Mouse (Mus musculus) lung, postnatal 0 days (tissue): Measurements from ENCODE around the gene Primpol. TPM values are rescaled to one million over a fixed set of nuclear protein-coding genes. Genes with fewer than 3 reads are reported as not detected.
A peak's percentile ranks its signal among the peaks of the same experiment; 100 is the strongest.

Experiments used
- ATAC-seq: fragments of 200-750 bp; cut with Nextera tagmentation; 2 replicates; pipeline ENCODE4 v1.8.0; 2017; ENCODE audit warnings: moderate library complexity
- DNase-seq: peaks from one replicate; pipeline ENCODE4 v3.0.0-alpha.2; 2016; ENCODE audit warnings: low spot score
- H3K27ac ChIP-seq: fragments of 300-500 bp; sonication (generic); 2 replicates; pipeline ENCODE4 v1.5.1; 2014; ENCODE audit warnings: antibody characterized with exemption, mild to moderate bottlenecking, low read length, mixed read lengths
- H3K27me3 ChIP-seq: fragments of 300-500 bp; sonication (generic); replicated peaks from 2 replicates; pipeline ENCODE4 v1.6.1; 2014; ENCODE audit warnings: low read length, mixed read lengths; ENCODE audit not compliant: insufficient read depth
- H3K36me3 ChIP-seq: fragments of 300-500 bp; sonication (generic); 2 replicates; pipeline ENCODE4 v1.6.1; 2014; ENCODE audit warnings: low read length, mixed read lengths; ENCODE audit not compliant: insufficient read depth
- H3K4me1 ChIP-seq: fragments of 300-500 bp; sonication (generic); 2 replicates; pipeline ENCODE4 v1.6.1; 2014; ENCODE audit warnings: antibody characterized with exemption, low read depth, low read length, mixed read lengths; ENCODE audit not compliant: insufficient read depth
- H3K4me2 ChIP-seq: fragments of 300-500 bp; sonication (generic); replicated peaks from 2 replicates; pipeline ENCODE4 v1.6.1; 2014; ENCODE audit warnings: low read depth, mild to moderate bottlenecking, low read length, moderate library complexity, mixed read lengths
- H3K4me3 ChIP-seq: fragments of 300-500 bp; sonication (generic); 2 replicates; pipeline ENCODE4 v1.5.1; 2014; ENCODE audit warnings: low read depth, low read length
- H3K9ac ChIP-seq: fragments of 300-500 bp; sonication (generic); replicated peaks from 2 replicates; pipeline ENCODE4 v1.6.1; 2014; ENCODE audit warnings: low read depth, mild to moderate bottlenecking
- H3K9me3 ChIP-seq: fragments of 300-500 bp; sonication (generic); 2 replicates; pipeline ENCODE4 v1.6.1; 2016; ENCODE audit warnings: low read length, mixed read lengths
- CTCF ChIP-seq: IDR thresholded peaks from 2 replicates; pipeline ENCODE4 v1.5.1; 2016; ENCODE audit warnings: antibody characterized with exemption, mild to moderate bottlenecking
- EP300 ChIP-seq: IDR thresholded peaks from 2 replicates; pipeline ENCODE4 v1.6.1; 2016; ENCODE audit warnings: antibody characterized with exemption, mild to moderate bottlenecking, control low read depth
- WGBS: fragments of 180-500 bp; shearing (Covaris S2); extraction: QIAGEN DNeasy Blood & Tissue Kit; methylation state at CpG from one replicate; pipeline ENCODE4 v1.1.7; 2014; 5-methylcytosine and 5-hydroxymethylcytosine counted together
- polyA plus RNA-seq: library from polyadenylated mRNA; unstranded; fragments of >200 nt; fragmentation: Nextera tagmentation; extraction: Ambion mirVana; gene quantifications from 2 replicates; pipeline ENCODE4 v1.2.1, GENCODE M21; 2015

The Primpol gene
- polyA plus RNA-seq, 1 experiment from 2014 or later: 3.7 TPM

DNA sequence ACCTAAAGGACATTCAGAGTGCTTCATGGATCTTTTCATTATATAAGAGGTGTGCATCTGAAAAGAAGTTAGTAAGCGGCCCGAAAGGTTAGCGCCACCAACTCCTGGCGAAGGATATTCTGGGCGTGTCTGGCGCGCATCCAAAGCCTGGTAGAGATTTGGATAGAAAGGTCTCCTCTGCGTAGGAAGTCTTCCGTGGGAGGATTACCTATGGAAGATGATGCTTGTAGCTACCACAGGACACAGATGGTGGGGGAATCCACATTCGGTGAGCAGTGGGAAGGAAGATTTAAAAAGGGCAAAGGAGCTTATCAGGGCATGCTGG is 64.6 kb downstream of the Primpol start:
- no peak overlapping the region for H3K27ac ChIP-seq
- H3K36me3 ChIP-seq: no peaks in the 10 kb centered on the region
- peak overlapping the region; percentile 35 for H3K9ac ChIP-seq
- peak overlapping the region; percentile 76 for H3K4me2 ChIP-seq
- DNase-seq: no peak
- under 1% methylated on average over 10 of the region's 10 CpGs for WGBS
- ATAC-seq: no peak
- no peaks in the 10 kb centered on the region for H3K27me3 ChIP-seq
- H3K4me1 ChIP-seq: peaks cover 7% of the 10 kb centered on the region; the same call in 1 of the 2 replicates
- no peak for TF ChIP-seq CTCF
- no peak for TF ChIP-seq EP300
- H3K4me3 ChIP-seq: peak overlapping the region; percentile 55
- no peaks in the 10 kb centered on the region for H3K9me3 ChIP-seq

- Histone ChIP-seq H3K4me2 (peak within 1 kb of the TSS; percentile 76), H3K4me3 (peak within 1 kb of the TSS; percentile 55), H3K36me3 (no peaks in the 10 kb centered on the region), H3K4me1 (peaks cover 7% of the 10 kb centered on the region; the same call in 1 of the 2 replicates), H3K9me3 (no peaks in the 10 kb centered on the region), H3K27me3 (no peaks in the 10 kb centered on the region), H3K9ac (peak within 1 kb of the TSS; percentile 35), H3K27ac (no peak within 1 kb of the TSS)
- DNase-seq (peak; percentile 100), ATAC-seq (peak; percentile 97)
- TF ChIP-seq EP300 (peak; percentile 76), CTCF (no peak)
- WGBS: under 1% methylated on average over 50 of the region's 50 CpGs
Observed at GRCm38 (mm10) chr8:46551615-46552440, 65.2 kb downstream of the Primpol start, which contains the start of gene Cenpu. Cenpu (plus strand) TSS chr8:46552028.

- ATAC-seq (no peak), DNase-seq (peak; percentile 44)
- Histone ChIP-seq H3K4me1 (peaks cover 10% of the 10 kb centered on the region; the same call in 1 of the 2 replicates), H3K4me3 (no peak overlapping the region), H3K4me2 (peak overlapping the region; percentile 57), H3K9me3 (no peaks in the 10 kb centered on the region), H3K36me3 (no peaks in the 10 kb centered on the region), H3K27me3 (no peaks in the 10 kb centered on the region), H3K9ac (no peak overlapping the region), H3K27ac (no peak overlapping the region)
- WGBS: 24% methylated on average over 4 of the region's 4 CpGs
- no peak for TF ChIP-seq CTCF
- no peak for TF ChIP-seq EP300
Observed at GRCm38 (mm10) chr8:46551029-46551428, 66.0 kb downstream of the Primpol start.

DNA sequence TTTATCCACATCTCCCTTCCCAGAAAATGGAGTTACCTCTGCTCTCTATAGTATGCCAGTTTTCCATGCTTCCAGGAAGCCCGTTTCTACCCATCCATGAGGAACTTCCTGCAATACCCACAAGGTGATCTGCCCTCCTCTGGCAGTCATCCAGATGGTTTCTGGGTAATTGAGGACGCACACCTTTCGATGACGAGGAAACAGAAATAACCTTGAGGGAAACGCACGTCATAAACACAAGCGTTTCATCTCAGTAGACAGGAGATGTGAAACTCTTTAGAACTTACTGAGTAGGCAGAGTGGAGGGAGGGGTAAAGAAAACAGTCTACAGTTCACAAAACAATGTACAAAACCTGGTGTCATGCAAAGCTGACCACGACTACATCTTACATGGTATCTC is 67.0 kb downstream of the Primpol start:
- 69% methylated on average over 8 of the region's 8 CpGs for WGBS
- Histone ChIP-seq H3K27me3 (no peaks in the 10 kb centered on the region), H3K4me1 (peaks cover 10% of the 10 kb centered on the region; the same call in 1 of the 2 replicates), H3K4me3 (no peak overlapping the region), H3K4me2 (no peak overlapping the region), H3K9me3 (no peaks in the 10 kb centered on the region), H3K36me3 (no peaks in the 10 kb centered on the region), H3K9ac (no peak overlapping the region), H3K27ac (no peak overlapping the region)
- ATAC-seq: no peak
- TF ChIP-seq EP300 (no peak), CTCF (no peak)
- DNase-seq: no peak

GRCm38 (mm10) chr8:46547245-46547644 is 69.8 kb downstream of the Primpol start:
- Histone ChIP-seq H3K36me3 (no peaks in the 10 kb centered on the region), H3K27ac (no peak overlapping the region), H3K4me2 (no peak overlapping the region), H3K9me3 (no peaks in the 10 kb centered on the region), H3K27me3 (no peaks in the 10 kb centered on the region), H3K9ac (no peak overlapping the region), H3K4me3 (no peak overlapping the region), H3K4me1 (peaks cover 4% of the 10 kb centered on the region; the same call in 1 of the 2 replicates)
- TF ChIP-seq EP300: no peak
- TF ChIP-seq CTCF: peak; percentile 89
- DNase-seq (peak; percentile 95), ATAC-seq (peak; percentile 4)
- WGBS: 16% methylated on average over 4 of the region's 4 CpGs

GRCm38 (mm10) chr8:46546431-46547176 is 70.4 kb downstream of the Primpol start:
- H3K4me1 ChIP-seq: peaks cover 4% of the 10 kb centered on the region; the same call in 1 of the 2 replicates
- no peaks in the 10 kb centered on the region for H3K36me3 ChIP-seq
- TF ChIP-seq CTCF (no peak), EP300 (no peak)
- WGBS: 49% methylated on average over 11 of the region's 11 CpGs
- H3K27ac ChIP-seq: no peak overlapping the region
- no peak for ATAC-seq
- H3K9me3 ChIP-seq: no peaks in the 10 kb centered on the region
- no peaks in the 10 kb centered on the region for H3K27me3 ChIP-seq
- no peak overlapping the region for H3K4me3 ChIP-seq
- H3K4me2 ChIP-seq: no peak overlapping the region
- DNase-seq: peak; percentile 43
- no peak overlapping the region for H3K9ac ChIP-seq
